Mouse (Mus musculus) midbrain, postnatal 0 days (tissue): ENCODE results near the gene Ddx5. TPM values are rescaled to one million over a fixed set of nuclear protein-coding genes. Genes with fewer than 3 reads are reported as not detected.

Source experiments
- ATAC-seq: fragments of 200-750 bp; cut with Nextera tagmentation; 2 replicates; pipeline ENCODE4 v1.8.0; 2017; ENCODE audit warnings: moderate number of reproducible peaks, mild to moderate bottlenecking, moderate TSS enrichment, moderate library complexity; ENCODE audit not compliant: low FRiP score
- DNase-seq: peaks from one replicate; pipeline ENCODE4 v3.0.0-alpha.2; 2015; ENCODE audit warnings: low spot score
- H3K27ac ChIP-seq: fragments of 300-500 bp; sonication (generic); 2 replicates; pipeline ENCODE4 v1.5.1; 2014; ENCODE audit warnings: low read depth, mild to moderate bottlenecking, low read length, mixed read lengths
- H3K27me3 ChIP-seq: fragments of 300-500 bp; sonication (generic); 2 replicates; pipeline ENCODE4 v1.6.1; 2014; ENCODE audit warnings: low read length, control low read depth, mixed read lengths; ENCODE audit not compliant: insufficient read depth
- H3K36me3 ChIP-seq: fragments of 300-500 bp; sonication (generic); 2 replicates; pipeline ENCODE4 v1.6.1; 2014; ENCODE audit warnings: low read length, control low read depth, mixed read lengths; ENCODE audit not compliant: insufficient read depth
- H3K4me1 ChIP-seq: fragments of 300-500 bp; sonication (generic); 2 replicates; pipeline ENCODE4 v1.6.1; 2014; ENCODE audit warnings: mild to moderate bottlenecking, control low read depth, antibody characterized with exemption, low read length, mixed read lengths; ENCODE audit not compliant: insufficient read depth
- H3K4me2 ChIP-seq: fragments of 300-500 bp; sonication (generic); 2 replicates; pipeline ENCODE4 v1.6.1; 2014; ENCODE audit warnings: low read depth, mild to moderate bottlenecking, low read length, mixed read lengths; ENCODE audit not compliant: poor library complexity, severe bottlenecking
- H3K4me3 ChIP-seq: fragments of 300-500 bp; sonication (generic); 2 replicates; pipeline ENCODE4 v1.5.1; 2014; ENCODE audit warnings: low read depth, mild to moderate bottlenecking, low read length, moderate library complexity
- H3K9ac ChIP-seq: fragments of 300-500 bp; sonication (generic); replicated peaks from 2 replicates; pipeline ENCODE4 v1.6.1; 2014; ENCODE audit warnings: mild to moderate bottlenecking, low read length, moderate library complexity, mixed read lengths; ENCODE audit not compliant: poor library complexity, severe bottlenecking
- H3K9me3 ChIP-seq: fragments of 300-500 bp; sonication (generic); 2 replicates; pipeline ENCODE4 v1.6.1; 2016; ENCODE audit warnings: low read length, control low read depth
- CTCF ChIP-seq: IDR thresholded peaks from 2 replicates; pipeline ENCODE4 v1.5.1; 2016; ENCODE audit warnings: antibody characterized with exemption, mild to moderate bottlenecking
- WGBS: fragments of 180-500 bp; shearing (Covaris S2); extraction: QIAGEN DNeasy Blood & Tissue Kit; methylation state at CpG from one replicate; pipeline ENCODE4 v1.1.7; 2014; 5-methylcytosine and 5-hydroxymethylcytosine counted together
- polyA plus RNA-seq: library from polyadenylated mRNA; unstranded; fragments of >200 nt; fragmentation: Nextera tagmentation; extraction: Ambion mirVana; gene quantifications from 2 replicates; pipeline ENCODE4 v1.2.1, GENCODE M21; 2015
- total RNA-seq: library from RNA; depleted of rRNA; stranded (reverse); fragments of >200 nt; gene quantifications from 2 replicates; pipeline ENCODE4 v1.2.3, GENCODE M21; 2014

Gene Ddx5
- total and polyA plus RNA-seq, 2 experiments from 2014 or later: 301 to 408 TPM

DNA sequence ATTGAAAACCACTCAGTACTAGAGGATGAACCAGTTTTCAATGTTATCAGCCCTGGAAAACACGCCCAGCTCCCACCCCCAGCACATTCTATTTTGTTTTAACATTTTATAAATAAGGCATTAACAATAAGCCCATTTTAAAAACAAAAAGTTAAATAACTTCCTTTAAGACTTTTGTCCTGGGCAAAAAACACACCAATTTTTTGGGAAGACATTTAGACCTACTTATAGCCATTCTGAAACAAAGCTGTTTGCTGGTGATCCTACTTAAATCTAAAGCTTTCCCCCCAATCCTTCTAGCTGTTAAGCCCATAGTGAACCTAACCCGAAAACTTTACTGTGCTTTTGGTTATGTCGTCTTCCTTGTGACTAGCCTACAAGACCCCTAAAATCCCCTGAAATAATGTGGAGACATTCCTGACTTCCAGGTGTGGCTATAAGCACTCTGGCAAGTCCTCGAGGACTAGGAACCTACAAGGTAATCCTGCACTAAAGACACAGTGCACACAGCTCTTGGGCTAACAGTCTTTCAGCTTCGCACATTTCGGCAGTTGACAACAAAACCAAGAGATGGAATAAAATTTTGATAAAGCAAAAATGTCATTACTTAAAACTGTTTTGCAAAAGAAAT is 8.3 kb downstream of the Ddx5 start:
- peaks cover under 1% of the 10 kb centered on the region; the same call in 1 of the 2 replicates for H3K4me1 ChIP-seq
- 78% methylated on average over 6 of the region's 6 CpGs for WGBS
- H3K27ac ChIP-seq: no peak overlapping the region
- H3K4me2 ChIP-seq: no peak overlapping the region
- no peaks in the 10 kb centered on the region for H3K27me3 ChIP-seq
- ATAC-seq: no peak
- no peak for TF ChIP-seq CTCF
- H3K4me3 ChIP-seq: no peak overlapping the region
- no peaks in the 10 kb centered on the region for H3K9me3 ChIP-seq
- H3K36me3 ChIP-seq: peaks cover 22% of the 10 kb centered on the region
- no peak overlapping the region for H3K9ac ChIP-seq
- no peak for DNase-seq

GRCm38 (mm10) chr11:106780089-106780425 is 8.9 kb downstream of the Ddx5 start:
- H3K4me2 ChIP-seq: no peak overlapping the region
- no peak for DNase-seq
- WGBS: 60% methylated on average over 4 of the region's 4 CpGs

DNA sequence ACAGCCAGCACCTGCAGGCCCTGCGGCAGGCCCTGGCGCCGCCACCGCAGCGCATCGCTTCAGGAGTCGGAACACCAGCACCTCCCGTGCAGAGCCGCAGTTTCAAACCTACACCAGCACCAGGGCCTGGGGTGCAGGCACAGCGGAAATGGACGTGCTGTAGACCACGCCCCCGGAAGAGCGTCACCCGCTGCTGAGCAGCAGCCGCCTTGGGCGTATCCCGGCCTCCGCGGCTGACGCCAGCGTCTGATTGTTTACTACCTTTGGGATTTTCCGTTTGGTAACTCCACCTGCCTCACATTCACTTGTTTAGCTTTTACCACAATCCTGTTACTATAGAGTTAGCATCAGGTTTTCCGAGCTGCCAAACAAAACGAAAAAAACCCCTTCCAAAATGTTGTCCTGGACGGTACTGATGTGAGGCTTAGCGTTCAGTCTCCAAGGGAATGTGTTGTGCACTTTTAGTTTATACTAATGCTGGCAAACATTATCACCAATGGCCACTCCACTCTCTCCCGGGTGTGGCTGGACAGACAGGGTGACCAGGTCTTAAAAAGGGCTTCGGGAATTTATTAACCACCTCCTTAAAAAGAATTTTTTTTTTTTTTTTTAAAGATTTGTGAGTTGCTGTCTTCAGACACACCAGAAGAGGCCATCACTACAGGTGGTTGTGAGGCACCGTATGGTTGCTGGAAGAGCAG is 9.4 kb downstream of the Ddx5 start, which contains the start of gene Polg2:
Gene Polg2, minus strand, starts transcription at position 150 of the 701 bp plus-strand sequence.
- DNase-seq (peak; percentile 96), ATAC-seq (peak; percentile 98)
- Histone ChIP-seq H3K4me2 (peak within 1 kb of the TSS; percentile 83), H3K4me3 (peak within 1 kb of the TSS; percentile 75), H3K36me3 (peaks cover 29% of the 10 kb centered on the region), H3K9ac (peak within 1 kb of the TSS; percentile 74), H3K9me3 (no peaks in the 10 kb centered on the region), H3K27me3 (no peaks in the 10 kb centered on the region), H3K27ac (peak within 1 kb of the TSS; percentile 83), H3K4me1 (no peaks in the 10 kb centered on the region)
- 2% methylated on average over 30 of the region's 30 CpGs for WGBS
- no peak for TF ChIP-seq CTCF

More at GRCm38 (mm10) chr11:106780089-106780425, 8.9 kb downstream of the Ddx5 start:
- H3K27ac ChIP-seq: 0 out of 2 replicates have a peak overlapping the region, but pooled peaks have one; percentile 83
- no peaks in the 10 kb centered on the region for H3K27me3 ChIP-seq
- ATAC-seq: no peak; the same call in 1 of the 2 replicates
- H3K36me3 ChIP-seq: peaks cover 25% of the 10 kb centered on the region
- no peaks in the 10 kb centered on the region for H3K4me1 ChIP-seq
- H3K4me3 ChIP-seq: no peak overlapping the region
- TF ChIP-seq CTCF: no peak
- H3K9ac ChIP-seq: no peak overlapping the region
- no peaks in the 10 kb centered on the region for H3K9me3 ChIP-seq

GRCm38 (mm10) chr11:106778589-106779387 is 10.2 kb downstream of the Ddx5 start:
- H3K4me3 ChIP-seq: peak overlapping the region; percentile 75
- no peaks in the 10 kb centered on the region for H3K9me3 ChIP-seq
- H3K4me2 ChIP-seq: peak overlapping the region; percentile 83
- 3% methylated on average over 39 of the region's 39 CpGs for WGBS
- peak; percentile 76 for ATAC-seq
- peak overlapping the region; percentile 83 for H3K27ac ChIP-seq
- no peaks in the 10 kb centered on the region for H3K4me1 ChIP-seq
- DNase-seq: no peak
- peaks cover 27% of the 10 kb centered on the region for H3K36me3 ChIP-seq
- TF ChIP-seq CTCF: no peak
- H3K27me3 ChIP-seq: no peaks in the 10 kb centered on the region
- H3K9ac ChIP-seq: peak overlapping the region; percentile 74

GRCm38 (mm10) chr11:106778132-106778531 is 10.9 kb downstream of the Ddx5 start:
- Histone ChIP-seq H3K4me3 (no peak overlapping the region), H3K4me1 (no peaks in the 10 kb centered on the region), H3K27ac (no peak overlapping the region), H3K9me3 (no peaks in the 10 kb centered on the region), H3K36me3 (peaks cover 25% of the 10 kb centered on the region), H3K4me2 (no peak overlapping the region), H3K27me3 (no peaks in the 10 kb centered on the region), H3K9ac (no peak overlapping the region)
- DNase-seq: no peak
- WGBS: 91% methylated on average over 7 of the region's 7 CpGs
- TF ChIP-seq CTCF: no peak
- no peak for ATAC-seq
